Mouse (Mus musculus): ENCODE results near the gene Tiam1. TPM values are rescaled to one million over a fixed set of nuclear protein-coding genes. Genes with fewer than 3 reads are reported as not detected.

Tiam1 gene
- total RNA-seq, 2 experiments from 2014 or later = 14.7 to 18.2 TPM

DNA sequence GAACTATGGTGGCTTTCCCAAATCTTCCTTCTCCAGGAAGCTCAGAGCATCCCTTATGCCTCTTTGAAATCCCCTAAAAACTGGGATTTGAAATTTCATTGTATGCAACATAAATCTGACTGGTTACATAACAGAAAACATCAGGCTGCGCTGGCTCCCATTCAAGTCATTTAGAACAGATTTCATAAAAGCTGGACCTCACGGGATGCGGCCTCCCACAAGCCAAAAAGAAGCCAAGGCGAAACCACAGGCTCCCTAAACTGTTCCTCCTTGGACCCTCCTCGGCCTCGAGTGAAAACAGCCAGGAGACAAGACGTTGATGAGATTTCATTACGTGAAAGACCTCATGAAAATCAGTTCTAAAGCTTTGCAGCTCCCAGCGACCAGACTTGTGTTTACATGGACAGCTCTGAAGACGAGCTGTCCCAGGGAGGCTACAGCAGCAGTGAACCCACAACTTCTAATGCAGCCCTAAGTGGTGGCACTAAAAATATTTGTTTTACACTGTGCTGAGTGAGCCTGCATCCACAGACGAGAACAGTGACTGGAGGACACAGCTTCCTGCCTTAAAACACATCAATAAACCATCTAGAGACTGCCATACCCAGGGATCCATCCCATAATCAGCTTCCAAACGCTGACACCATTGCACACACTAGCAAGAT is 96.9 kb downstream of the Tiam1 start:
- peak; percentile 31 for DNase-seq

DNA sequence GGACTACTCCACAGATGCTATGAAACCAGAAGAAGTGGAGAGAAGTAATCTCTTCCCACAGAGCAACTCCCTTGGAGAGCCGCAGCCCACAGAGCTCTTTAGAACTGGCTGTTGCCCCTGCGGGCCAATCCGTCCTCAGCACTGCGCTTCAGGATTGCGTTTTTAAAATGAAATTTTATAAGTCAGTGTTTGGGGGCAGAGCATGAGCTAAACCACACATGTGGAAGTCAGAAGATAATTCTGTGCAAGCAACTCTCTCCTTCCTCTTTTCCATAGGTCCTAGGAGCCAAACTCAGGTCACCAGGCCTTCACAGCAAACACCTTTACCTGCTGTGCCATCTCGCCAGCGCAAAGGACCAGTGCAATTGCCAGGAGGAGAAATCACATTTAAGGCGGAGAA is 98.0 kb downstream of the Tiam1 start:
- DNase-seq = no peak

DNA sequence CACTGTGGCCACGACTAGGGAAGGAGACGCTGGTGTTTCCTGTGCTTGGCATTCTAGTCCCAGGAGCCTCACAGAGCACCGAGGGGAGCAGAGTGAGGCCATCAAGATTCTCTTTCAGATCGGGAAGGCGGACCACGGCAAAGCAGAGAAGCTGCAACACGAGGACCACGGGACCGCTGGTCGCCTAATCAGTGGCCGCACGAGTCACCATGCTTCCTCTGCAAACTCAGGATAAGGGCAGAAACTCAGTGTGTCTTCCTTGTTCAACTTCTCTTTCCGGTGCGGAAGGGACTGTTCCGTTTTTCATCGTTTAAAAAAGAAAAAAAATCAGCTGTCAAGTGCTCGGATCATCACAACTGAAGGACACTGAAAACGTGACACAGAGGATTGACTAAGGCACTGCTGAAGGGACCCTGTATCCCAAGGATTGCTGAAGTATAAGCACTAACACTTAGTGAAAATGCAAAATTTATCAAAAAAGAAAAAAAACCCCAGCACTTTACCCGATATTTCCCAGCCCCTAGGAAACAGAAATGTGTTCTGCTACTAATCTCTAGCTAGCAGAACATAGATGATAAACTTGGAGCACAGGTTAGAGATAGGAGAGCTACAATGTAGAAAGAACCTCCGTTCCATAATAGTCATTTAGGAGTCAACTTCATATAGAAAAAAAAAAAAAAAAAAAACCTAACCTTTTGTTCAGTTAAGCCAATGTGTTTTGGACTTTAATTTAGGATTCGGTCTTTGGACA is 99.4 kb downstream of the Tiam1 start:
- DNase-seq = peak; percentile 13

DNA sequence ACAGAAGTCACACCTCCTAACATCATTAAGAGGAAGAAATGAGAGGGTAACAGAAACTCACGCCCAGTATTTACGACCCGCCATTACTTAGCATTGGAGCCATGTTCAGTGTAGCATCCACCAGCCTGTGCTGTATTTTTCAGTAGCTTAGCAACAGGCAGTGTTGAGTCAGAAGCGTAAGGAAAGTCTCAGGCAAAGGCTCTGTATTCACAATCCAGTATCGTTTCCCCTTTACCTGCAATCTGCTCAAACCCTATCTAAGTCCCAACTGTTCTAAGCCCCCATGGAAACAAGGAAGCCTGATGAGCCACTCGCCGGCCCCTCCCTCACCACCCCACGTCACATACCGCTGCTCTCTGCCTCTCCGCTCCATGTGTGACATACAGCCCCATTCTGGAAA is 100.7 kb downstream of the Tiam1 start:
- no peak for DNase-seq

DNA sequence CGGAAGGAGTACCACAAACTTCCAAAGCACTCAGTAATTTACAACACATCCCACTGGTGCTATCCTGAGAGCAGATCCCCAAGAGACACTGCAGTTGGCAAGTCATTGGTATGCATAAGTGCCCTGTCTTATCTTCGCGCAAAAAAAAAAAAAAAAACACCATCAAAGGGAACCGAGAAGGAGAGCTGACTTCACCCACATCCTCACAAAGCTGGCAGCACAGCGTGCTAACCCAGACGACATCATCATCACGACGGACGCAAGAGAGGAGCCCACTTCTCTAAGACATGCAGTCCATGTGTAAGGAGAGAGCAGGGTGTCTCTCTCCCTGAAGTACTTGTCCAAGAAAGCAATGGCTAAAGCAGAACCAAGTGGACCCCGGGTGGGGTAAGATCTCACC is 101.2 kb downstream of the Tiam1 start:
- DNase-seq = no peak

DNA sequence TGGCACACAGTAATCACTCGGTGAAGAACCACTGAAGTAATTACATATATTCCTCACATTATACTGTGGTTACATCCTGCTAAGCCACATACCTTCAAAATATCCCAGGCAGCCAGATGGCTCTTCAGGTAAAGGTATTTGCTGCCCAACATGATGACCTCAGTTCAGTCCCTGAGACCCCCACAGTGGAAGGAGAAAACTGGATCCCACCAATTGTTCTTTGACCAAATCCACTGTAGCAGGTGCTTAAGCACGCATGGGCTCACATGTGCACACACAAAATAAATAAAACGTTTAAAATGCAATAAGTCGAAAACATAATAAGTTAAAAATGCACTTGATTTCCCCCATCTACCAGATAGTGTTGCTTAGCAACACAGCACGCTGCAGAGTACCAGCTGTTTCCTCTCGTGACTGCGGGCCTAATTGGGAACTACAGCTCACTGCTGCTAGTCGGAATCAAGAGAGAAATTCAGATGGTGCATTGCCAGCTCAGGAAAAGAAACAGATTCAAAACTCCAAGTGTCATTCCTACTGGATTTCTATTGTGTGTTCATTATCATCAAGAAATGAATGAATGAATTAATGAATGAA is 102.7 kb downstream of the Tiam1 start:
- DNase-seq = no peak

DNA sequence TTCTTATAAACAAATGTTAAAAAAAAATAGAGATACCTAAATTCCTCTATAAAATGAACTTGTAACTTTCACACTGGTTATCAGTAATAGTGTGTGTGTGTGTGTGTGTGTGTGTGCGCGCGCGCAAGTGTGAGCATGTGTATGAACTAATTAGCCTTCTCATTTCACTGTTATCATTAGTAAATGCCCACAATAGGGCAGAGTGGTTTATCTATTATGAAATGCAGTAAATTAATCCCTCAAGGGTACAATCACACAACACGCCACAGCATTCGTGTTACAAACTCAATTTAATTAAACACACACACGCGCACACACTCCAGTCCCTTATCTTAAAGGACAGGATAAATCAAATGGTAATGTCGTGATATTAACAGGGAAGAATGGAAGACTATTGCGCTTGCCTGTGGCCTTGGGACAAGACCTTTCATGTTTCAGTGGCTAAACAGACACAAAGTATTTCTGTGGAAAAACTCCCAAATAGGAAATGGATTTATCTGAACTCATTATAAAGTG is 107.9 kb downstream of the Tiam1 start:
- DNase-seq = no peak

DNA sequence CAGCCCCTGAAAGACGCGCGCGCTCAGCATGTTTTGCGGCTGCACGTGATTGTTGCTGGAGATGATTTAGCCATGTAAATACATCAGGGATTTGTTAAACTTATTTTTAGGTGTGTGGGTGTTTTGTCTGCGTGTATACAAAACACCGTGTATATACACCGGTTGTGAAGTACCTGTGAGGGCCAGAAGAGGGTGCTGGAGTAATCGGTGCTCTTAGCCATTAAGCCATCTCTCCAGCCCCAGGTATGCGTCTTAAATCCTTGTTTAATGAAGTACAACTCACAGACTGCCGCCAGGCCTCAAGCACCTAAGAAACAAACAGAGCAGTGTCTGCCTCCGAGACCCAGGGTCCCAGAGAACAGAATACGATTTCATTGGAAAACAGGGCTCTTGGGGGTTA is 113.2 kb downstream of the Tiam1 start:
- no peak for DNase-seq

DNA sequence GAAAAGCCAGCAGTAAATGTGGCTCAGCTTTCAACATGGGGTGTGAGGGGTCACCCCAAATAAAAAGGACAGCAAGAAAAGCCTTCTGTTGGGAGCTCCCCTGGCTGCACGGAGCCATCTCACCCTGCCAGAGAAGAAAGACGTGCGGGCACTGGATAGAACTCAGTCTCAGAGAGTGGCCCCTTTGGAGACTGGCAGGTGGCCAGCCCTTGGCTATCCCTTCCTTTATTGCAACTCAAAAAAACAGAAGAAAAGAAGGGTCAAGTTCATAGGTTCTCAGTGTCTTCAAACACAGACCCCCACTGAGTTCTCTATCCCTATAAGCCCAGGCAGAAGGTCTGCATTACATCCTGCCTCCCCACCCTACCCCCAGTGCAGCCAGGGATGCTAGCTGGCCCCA is 115.7 kb downstream of the Tiam1 start:
- no peak for DNase-seq

DNA sequence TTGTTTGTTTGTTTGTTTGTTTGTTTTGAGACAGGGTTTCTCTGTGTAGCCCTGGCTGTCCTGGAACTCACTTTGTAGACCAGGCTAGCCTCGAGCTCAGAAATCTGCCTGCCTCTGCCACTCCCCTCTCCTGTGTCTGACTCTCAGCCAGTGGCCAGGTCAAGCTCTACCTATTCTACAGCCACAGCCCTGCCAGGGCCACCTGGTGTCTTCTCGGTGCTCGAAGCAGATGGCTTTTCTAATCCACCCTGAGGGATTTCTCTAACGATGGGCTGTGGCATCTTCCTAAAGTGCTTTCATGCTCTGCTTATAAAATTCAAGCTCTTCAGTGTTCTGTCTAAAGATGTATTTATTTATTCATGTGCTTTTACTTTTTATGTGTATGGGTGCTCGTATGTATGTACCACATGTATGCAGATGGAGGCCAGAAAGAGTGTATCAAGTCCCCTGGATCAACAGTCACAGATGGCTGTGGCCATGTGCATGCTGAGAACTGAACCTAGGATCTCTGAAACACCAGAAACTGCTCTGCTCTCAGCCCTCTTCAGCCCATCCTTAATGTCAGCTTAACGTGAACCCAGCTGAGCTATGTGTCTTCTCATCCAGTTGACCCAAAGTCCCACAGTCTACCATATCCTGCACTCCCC is 117.9 kb downstream of the Tiam1 start:
- DNase-seq = no peak

DNA sequence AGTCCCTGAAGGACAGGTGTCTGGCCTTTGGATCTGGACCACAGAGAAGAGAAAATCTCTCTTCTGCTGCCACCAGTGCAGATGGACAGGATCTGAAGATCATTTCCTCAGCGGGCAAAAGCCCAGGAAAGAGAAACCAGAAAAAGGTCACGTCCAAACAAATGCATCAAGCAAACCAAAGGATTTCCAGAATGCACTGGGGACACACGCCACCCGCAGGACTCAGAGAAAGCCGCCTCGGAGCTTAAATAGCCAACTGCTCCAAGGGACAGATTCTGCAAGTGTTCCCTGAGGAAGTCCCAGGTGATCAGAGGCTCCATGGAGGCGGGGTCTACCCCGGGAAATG is 119.9 kb downstream of the Tiam1 start:
- no peak for DNase-seq

DNA sequence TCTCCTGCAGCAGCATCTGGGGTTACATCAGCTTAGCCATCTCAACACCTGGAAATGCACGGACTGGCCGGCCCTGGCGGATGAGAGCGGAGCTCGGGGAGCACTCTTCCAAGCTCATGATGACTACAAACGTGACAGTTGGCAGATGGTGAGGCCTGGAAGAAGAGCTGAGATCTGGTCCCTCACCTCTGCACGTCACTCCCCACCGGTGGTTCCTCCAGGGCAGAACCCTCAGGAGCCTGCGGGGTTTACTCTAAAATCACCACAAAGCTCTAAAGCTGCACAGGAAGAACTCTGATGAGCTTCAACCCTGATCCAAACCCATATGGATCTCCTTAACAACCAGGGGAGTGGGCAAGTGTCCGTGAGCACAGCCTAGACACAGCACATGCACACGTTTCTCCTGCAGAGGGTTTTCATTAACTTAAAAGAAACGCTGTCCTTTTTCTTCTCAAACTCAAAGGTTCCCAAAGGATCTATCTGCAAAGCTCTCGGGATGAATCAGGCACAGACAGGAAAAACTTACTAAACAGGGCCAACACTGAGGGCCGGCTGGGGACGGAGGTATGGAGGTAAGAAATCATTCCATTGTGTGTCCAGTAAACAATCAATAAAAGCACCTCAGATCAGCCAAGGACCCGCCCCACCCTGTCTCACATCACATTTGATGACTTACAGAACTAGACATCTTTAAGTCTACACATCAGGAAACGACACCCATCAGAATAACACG is 120.5 kb downstream of the Tiam1 start:
- no peak for DNase-seq

DNA sequence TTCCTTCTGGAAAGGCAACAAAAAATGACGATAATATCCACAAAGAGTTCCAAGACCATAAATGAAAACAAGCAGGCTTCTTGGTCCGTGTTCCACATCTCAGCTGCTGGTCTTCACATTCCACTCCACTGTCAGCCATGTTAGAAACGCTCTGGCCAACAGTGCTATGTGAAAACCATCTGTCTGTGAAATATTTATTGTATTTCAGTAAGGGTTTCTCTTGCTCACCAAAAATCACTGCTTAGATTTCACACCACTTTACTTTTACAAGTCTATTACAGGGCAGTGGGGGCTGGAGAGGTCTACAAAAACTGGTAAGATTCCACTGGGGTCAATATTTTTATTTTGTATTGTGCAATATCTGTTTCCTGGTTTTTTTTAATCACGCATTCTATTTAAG is 127.5 kb downstream of the Tiam1 start:
- DNase-seq = no peak

DNA sequence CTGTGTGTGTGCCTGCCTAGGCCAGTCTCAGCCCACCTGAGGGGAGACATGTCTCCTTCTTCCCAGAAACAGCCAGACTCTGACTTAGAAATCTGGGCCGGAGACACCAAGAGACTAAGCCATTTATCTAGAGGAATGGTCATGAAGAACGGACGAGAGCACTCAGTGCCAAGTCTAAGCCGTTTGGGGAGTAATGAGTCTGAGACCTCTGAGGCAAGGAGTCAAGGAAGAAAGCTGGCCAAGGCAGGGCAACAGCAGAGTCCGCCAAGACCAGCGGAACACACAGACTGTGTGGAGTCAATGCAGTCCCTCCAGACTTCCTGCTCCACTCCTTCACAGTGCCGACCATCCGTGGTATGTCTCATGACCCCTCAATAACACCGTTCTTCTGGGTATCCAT is 129.0 kb downstream of the Tiam1 start:
- peak; percentile 14 for DNase-seq

DNA sequence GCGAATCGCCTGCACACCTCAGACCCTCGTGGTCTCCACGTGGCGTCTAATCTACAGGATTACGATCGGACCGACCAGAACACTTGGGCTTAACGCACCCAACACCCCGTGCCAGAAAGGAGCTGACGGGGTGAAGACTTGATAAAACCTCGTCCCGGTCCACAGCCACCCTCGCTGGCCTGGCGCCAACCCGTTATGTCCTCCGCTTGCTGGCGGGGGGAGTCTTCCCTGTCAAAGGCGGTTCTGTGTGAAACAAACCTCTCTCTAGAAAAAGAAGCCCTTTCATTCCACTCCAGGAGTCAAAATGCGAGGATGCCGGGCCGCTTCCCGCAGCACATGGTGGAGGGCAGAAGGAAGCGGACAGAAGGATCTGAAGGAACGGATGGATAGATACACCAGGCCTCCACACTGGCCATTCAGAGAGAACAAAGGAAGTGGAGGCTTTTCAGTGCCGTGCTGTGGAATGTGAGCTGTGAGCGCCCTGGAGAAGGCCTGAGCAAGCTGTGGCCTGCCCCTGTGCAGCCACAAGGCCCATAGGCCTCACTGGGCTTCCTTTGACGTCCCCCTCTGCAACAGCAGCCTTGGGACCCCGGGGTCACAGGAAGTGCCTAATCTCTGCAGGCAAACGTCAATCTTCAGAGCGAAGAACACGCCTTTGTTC is 131.9 kb downstream of the Tiam1 start:
- peak; percentile 31 for DNase-seq

DNA sequence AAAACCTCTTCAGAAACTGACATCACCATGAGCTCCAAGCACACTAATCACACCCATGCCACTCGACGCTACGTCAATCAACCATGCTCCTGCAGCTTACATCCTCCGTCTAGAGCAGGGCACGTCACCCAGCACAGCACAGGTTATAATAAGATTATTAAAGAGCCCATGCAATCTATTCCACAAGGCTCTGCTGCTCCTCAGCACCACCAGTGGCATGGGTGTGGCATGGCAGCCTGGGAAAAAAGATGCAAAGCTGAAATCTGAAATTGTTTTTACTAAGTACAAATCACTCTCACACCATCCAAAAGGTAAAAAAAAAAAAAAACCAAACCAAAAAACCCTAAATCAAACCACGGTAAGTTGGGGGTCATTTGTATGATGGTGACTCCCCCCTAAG is 135.1 kb downstream of the Tiam1 start:
- DNase-seq = no peak

DNA sequence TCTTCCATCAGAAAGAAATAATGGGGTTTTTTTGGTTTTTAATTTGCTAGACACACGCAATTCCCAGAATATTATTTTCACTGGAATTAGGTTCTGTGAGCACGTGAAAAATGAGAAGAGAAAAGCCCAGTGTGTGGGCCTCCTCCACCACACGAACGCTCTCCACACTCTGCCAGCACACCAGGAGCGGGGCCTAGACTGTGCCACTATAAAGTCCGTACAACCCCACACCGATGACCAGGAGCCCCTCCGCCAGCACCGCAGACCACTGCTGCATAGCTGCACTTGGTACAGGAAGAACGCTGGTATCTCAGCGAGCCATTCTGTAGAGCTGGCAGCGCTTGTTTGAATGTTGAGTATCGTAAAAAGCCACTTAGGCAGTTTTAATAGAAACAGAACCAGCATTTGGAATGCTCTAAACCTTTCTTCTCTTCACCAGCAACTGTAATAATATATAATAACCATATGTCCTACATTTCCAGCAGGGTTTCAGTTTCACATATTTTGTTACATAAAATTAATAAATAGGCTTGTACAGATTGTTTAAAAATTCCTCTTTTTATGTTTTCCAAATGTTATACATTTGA is 136.1 kb downstream of the Tiam1 start:
- no peak for DNase-seq

DNA sequence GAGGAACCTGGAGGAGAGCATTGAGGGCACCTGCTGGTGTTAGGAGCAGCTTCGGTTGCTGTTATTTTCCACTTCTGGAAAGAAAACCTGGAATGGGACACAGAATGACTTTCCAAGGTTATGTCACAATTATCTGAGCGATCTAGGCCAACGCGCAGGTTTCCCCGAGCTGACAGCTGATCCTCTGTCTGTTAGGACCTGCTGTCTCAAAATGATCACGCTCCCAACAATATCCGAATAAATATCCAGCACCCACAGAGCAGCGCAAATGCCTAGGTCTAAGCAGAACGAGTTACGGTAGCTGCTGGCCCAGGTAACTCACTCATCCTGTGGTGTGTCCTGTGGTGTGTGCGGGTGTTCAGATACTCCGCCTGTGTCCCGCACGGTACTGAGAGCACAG is 140.0 kb downstream of the Tiam1 start:
- no peak for DNase-seq

DNA sequence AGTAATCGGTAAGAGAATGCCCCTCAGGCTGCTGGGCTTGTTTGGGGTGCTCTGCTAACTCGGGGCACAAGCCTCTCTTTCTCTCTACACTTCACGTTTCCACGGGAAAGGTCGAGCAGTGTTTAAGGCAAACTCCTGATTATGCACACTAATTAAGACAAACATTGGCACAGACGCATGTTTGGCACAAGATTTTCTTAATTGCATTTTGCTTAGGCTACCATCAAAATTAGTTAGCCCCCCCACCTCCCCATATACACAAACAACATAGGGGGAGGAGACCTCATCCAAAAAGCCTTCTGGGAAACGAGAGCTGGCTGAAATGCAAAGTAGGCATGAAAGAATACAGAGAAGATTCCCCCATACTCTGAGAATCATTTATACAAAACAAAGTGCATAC is 148.4 kb downstream of the Tiam1 start:
- DNase-seq = no peak

DNA sequence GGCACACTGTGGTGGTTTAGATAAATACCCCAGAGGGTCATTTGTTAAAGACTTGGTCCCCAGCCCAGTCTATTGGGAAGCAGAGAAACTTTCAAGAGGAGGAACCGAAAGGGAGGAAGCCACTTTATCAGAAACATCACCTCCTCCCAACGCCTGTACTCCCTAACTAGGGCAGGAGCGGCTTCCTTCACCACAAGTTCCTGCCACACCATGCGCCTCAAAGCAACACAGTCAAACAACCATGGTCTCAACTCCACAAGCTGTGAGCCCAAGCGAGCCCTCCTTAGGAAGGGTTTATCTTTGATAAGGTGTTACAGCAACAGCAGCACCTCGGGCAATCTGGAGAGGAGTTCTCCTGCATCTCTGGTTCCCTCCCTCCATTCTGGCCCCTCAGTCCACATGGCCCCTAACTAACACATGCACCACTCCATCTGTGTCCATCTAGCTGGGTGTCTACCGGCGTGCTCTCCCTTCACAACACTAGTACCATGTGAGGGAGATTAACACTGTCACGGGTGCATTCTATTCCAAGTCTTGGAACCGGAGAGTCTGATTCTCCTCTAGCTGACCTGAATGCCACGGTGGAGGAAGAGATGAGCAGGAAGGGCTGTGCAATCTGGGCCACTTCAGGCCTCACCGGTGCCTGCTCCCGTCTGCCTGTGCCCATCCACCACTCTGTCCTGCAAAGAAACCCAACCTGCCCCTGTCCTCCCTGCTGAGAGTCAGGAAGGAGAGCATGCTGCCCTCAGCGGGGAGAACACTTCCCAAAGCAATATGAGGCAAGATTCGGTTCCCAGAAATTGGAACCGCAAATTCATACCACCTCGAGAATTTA is 149.4 kb downstream of the Tiam1 start:
- no peak for DNase-seq

DNA sequence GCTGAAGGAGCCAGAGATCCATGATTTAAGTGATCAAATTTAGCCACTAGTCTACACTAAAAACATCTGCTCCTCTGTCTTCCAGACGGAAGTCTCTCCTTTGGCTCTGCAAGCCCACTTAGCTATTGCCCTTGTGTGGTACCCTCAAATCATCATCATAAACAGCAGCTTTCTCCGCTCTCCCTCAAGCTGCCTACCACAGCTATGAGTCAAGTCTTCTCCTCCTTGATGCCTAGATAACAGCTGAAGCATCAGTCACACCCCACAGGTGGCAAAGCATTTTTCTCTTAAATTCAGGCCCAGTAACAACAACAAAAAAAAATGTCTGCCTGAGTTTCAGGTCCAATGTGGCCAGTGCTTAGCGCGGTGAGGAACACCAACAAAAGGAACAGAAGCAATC is 150.1 kb downstream of the Tiam1 start:
- no peak for DNase-seq
